Mouse (Mus musculus) granulocyte monocyte progenitor cell, adult 5-6 weeks (primary cell): Measurements from ENCODE around the gene Kcnk12. TPM values are rescaled to one million over a fixed set of nuclear protein-coding genes. Genes with fewer than 3 reads are reported as not detected.

ENCODE experiments used
- ATAC-seq: replicated peaks from 2 replicates; pipeline ENCODE4 v1.8.0; 2016; ENCODE audit warnings: mild to moderate bottlenecking, moderate TSS enrichment, inconsistent platforms; ENCODE audit not compliant: poor library complexity, severe bottlenecking
- total RNA-seq, 2 experiments: library from RNA; stranded (forward) in 1 of 2; stranded (reverse) in 1 of 2; fragments of 200-712, 200-1000 nt in 1 of 2; fragments of >200 nt in 1 of 2; fragmentation: Nextera tagmentation in 1 of 2; gene quantifications; 2 replicates each; pipeline ENCODE4 v1.2.3; 2014 to 2017

The Kcnk12 gene
- total RNA-seq, 2 experiments from 2014 or later: 2.8 to 13.4 TPM

DNA sequence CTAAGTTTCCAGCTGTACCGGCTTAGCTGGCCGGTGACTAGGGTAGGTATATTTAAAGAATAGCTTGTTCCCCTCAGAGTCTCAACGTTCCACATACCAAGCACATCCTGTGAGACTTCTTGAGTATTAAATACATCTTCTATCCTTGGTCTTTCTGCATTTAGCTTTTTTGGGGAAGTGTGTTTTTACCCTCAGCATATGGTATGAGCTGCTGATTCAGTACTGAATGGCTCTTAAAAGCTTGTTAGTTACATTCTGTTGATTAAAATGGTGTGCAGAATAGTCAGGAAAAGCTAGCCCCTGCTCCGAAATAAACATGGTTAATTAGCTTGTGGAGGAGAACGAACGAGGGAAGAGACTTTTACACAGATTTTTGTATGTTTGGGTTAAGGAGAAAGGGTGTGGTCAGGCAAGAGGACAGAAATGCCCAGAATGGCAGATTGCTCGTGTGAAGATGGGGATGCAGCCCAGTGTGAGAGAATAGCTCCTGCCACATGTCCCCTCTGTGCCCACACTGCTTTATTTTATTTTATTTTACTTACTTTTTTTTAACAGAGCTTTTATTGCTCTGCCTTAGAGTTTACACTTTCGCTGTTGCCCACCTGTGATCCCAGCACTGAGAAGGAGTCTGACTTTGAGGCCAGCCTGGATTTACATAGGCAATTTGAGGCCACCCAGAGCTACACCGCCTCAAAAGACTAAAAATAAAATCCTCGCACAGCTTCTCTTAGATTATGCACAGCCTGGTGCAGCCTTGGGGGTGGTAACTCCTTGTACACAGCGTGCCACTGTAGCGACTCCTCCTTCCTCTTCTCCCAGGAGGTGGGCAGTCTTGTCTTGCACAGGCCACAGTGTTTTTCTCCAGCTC, 71.1 kb downstream of the Kcnk12 start:
- no peak for ATAC-seq

DNA sequence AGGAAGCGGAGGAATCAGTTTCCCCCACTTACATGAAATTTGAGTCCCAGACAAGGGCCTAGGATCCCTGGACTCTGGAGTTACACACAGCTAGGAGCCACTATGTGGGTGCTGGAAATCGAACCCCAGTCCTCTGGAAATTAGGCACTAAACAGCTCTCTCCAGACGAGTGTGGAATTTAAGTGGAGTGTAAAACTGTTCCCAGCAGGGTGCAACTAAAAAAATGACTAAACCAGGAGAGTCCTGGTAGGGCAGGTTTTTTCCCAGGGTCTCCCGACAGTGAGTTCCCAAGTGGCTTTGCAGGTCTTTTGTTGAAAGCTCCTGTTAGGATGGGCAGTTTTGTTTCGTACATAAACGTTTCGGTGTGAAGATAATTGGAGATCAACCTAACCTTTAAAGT, 73.1 kb downstream of the Kcnk12 start:
- no peak for ATAC-seq

DNA sequence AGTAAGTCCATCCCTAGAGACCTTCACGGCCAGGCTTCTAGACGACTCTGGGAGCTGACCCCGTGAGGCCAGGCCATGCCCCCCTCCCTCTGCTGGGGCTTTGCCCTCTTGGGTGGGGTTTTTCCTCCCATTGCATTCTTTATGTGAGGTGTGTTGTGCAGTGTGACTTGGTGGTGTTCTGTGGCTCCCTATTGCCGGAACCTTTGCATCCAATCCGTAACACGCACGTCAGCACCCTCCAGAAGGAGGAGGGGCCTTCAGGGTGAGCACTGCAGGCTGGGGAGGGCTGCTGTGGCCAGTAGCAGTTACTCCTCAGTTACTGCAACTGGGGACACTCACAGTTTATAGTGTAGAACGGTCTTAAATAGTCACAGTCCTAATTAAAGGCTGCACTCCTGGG, 97.7 kb downstream of the Kcnk12 start:
- ATAC-seq: no peak

DNA sequence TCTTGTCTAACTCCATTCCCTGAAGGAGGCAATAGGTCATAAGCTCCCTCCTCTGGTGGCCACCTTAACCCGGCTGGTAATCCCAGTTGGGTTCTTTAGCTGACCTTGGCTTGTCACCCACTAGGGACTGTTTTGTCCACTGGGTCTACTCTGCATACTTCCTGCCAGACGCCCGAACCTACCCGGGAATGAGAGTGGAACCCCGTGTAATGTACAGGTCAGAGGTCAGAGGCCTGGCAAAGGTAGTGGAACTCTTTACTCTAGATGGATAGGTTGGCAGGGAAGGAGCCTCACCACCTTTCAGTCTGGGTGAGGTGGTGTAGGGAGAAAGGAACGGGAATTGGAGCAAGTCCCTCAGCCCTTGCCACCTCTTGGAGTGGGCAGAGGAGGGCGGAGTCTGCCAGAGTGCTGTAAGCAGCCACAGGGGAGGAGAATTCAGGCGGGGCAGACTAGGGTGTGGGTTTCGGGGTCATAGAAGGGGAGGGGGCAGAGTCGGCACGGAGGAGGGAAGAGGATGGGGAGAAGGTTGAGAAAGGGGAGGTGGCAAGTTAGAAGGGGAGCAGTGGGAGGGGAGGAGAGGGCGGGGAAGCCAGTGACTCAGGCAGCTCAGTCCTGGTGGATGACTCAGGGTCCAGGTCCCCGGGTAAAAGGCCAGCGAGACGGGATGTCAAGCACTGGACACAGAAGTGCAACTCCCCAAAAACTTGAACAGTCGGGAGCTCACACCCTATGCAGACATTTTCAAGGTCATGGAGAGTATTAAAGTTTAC, 98.6 kb downstream of the Kcnk12 start:
- ATAC-seq: no peak

DNA sequence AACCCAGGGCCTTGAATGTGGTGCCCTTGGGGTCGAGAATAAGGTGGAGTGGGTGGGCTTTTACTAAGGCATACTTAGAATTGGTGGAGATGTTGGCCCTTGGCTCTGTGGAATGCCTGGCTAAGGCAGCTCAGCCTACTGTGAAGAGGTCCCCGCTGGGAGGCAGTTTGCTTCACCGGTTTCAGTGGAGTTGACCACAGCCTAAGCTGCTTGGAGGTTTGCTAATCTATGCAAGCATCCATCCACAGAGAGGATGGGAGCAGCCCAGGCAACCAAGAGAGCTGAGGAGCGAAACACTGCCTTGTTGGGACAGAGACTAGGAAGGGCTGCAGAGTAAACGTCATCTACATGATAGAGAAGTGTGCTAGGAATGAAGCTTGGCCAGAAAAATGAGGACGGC, 101.0 kb downstream of the Kcnk12 start:
- ATAC-seq: no peak

DNA sequence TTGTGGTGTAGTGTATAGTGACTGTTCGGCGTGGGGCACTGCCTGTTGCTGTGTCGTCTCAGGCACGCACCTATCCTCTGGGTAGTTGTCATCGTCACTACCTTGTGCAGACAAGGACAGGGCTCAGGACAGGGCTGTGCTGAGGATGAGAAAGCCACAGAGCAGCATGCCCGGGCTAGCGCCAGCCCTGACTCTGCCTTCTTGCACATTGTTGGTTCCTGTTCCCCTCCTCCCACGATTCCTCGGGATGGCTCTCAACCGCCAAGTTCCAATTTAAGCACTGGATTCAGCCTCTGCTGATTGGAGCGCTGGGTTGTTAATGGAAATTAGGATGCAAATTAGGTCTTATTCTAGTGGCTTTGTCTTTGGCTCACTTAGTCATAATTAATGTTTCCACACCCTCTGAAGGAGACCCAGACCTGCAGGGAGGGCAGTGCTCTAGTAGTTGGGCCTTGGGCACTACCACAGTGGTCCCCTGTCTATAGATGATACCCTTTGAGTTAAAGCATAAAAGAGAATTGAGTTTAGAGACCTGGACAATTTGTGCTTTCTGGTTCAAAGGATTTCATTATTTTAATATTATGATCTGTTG, 101.8 kb downstream of the Kcnk12 start:
- no peak for ATAC-seq

Other genes with a start within 250 kb of the Kcnk12 start
- not detected in 2 replicates for gene Epcam, start 162.0 kb downstream of the Kcnk12 start, total RNA-seq (2014; fragmentation: Nextera tagmentation)
- gene Epcam, start 162.0 kb downstream of the Kcnk12 start, total RNA-seq (2017): 0.15 and 0.26 TPM in 2 replicates
- gene Msh2, start 125.7 kb downstream of the Kcnk12 start, total RNA-seq (2014; fragmentation: Nextera tagmentation): 51.5 and 51.7 TPM in 2 replicates
- 83.1 and 94.5 TPM in 2 replicates for gene Msh2, start 125.7 kb downstream of the Kcnk12 start, total RNA-seq (2017)
- gene Rpl36-ps4, start 123.0 kb upstream of the Kcnk12 start, total RNA-seq (2014; fragmentation: Nextera tagmentation): not detected in 2 replicates
- not detected in 2 replicates for gene Rpl36-ps4, start 123.0 kb upstream of the Kcnk12 start, total RNA-seq (2017)
- 59.2 and 72.8 TPM in 2 replicates for gene Msh6, start 177.1 kb upstream of the Kcnk12 start, total RNA-seq (2014; fragmentation: Nextera tagmentation)
- gene Msh6, start 177.1 kb upstream of the Kcnk12 start, total RNA-seq (2017): 84.2 and 89.4 TPM in 2 replicates